Mouse (Mus musculus): ENCODE measurements around the gene Gk2.

Gk2 gene

GRCm38 (mm10) chr5:97456816-97457215, at the start of gene Gk2:
Gene Gk2 (minus strand): TSS chr5:97457021.
- DNase-seq (ENCODE audit: low read depth, low spot score) = no peak

- no peak for DNase-seq (ENCODE audit: low read depth, low spot score)
Measured at GRCm38 (mm10) chr5:97498041-97498440, 41.2 kb upstream of the Gk2 start.

GRCm38 (mm10) chr5:97495488-97496092, 38.8 kb upstream of the Gk2 start:
- DNase-seq (ENCODE audit: low read depth, low spot score) = no peak

GRCm38 (mm10) chr5:97493421-97493820, 36.6 kb upstream of the Gk2 start:
- DNase-seq (ENCODE audit: low read depth, low spot score) = no peak

GRCm38 (mm10) chr5:97486141-97486540, 29.3 kb upstream of the Gk2 start:
- no peak for DNase-seq (ENCODE audit: low read depth, low spot score)

GRCm38 (mm10) chr5:97479991-97480390, 23.2 kb upstream of the Gk2 start:
- DNase-seq (ENCODE audit: low read depth, low spot score) = no peak

- no peak for DNase-seq (ENCODE audit: low read depth, low spot score)
Measured at GRCm38 (mm10) chr5:97467246-97467645, 10.4 kb upstream of the Gk2 start.

GRCm38 (mm10) chr5:97466430-97467158, 9.8 kb upstream of the Gk2 start:
- DNase-seq (ENCODE audit: low read depth, low spot score) = no peak

GRCm38 (mm10) chr5:97465956-97466355, 9.1 kb upstream of the Gk2 start:
- no peak for DNase-seq (ENCODE audit: low read depth, low spot score)

- no peak for DNase-seq (ENCODE audit: low read depth, low spot score)
Measured at GRCm38 (mm10) chr5:97462856-97463255, 6.0 kb upstream of the Gk2 start.

GRCm38 (mm10) chr5:97451451-97451850, 5.4 kb downstream of the Gk2 start:
- no peak for DNase-seq (ENCODE audit: low read depth, low spot score)

GRCm38 (mm10) chr5:97444191-97444590, 12.6 kb downstream of the Gk2 start:
- DNase-seq (ENCODE audit: low read depth, low spot score) = no peak

GRCm38 (mm10) chr5:97432512-97432911, 24.3 kb downstream of the Gk2 start:
- no peak for DNase-seq (ENCODE audit: low read depth, low spot score)

GRCm38 (mm10) chr5:97429976-97430375, 26.8 kb downstream of the Gk2 start:
- DNase-seq (ENCODE audit: low read depth, low spot score) = no peak

- DNase-seq (ENCODE audit: low read depth, low spot score) = no peak
Measured at GRCm38 (mm10) chr5:97421669-97422068, 35.2 kb downstream of the Gk2 start.

- no peak for DNase-seq (ENCODE audit: low read depth, low spot score)
Measured at GRCm38 (mm10) chr5:97417185-97417584, 39.6 kb downstream of the Gk2 start.

GRCm38 (mm10) chr5:97415837-97416236, 41.0 kb downstream of the Gk2 start:
- DNase-seq (ENCODE audit: low read depth, low spot score) = no peak

- DNase-seq (ENCODE audit: low read depth, low spot score) = no peak
Measured at GRCm38 (mm10) chr5:97413716-97414115, 43.1 kb downstream of the Gk2 start.

GRCm38 (mm10) chr5:97410190-97410589, 46.6 kb downstream of the Gk2 start:
- no peak for DNase-seq (ENCODE audit: low read depth, low spot score)

GRCm38 (mm10) chr5:97409234-97409704, 47.6 kb downstream of the Gk2 start:
- no peak for DNase-seq (ENCODE audit: low read depth, low spot score)
